15 mouse cellular contexts compared by ENCODE assay signal in genomic region chr11:20396884-20397283, GRCm38 (mm10).
DNase-seq lines count a peak whose midpoint lies in the region; ATAC-seq and TF ChIP-seq lines count a peak whose summit lies in the region.
"Had no signal": no experiment of that assay in that cellular context is flagged by ENCODE, and none has a peak within 500 bp of the region (broad histone marks: within the 10 kb centered on the region; RNA-seq: fewer than 3 reads in every experiment).

No protein-coding gene starts in this region.

- H3K27ac ChIP-seq in forebrain, embryonic 15.5 days (replicated peaks), result peak overlapping the region; percentile 37; the same call in 1 of the 2 replicates
- H3K27ac ChIP-seq in forebrain, embryonic 10.5 days, result no peak overlapping the region
- peak overlapping the region; percentile 83; the same call in 1 of the 2 replicates for H3K27ac ChIP-seq in liver, embryonic 16.5 days (ENCODE audit: low read length)
- H3K27ac ChIP-seq in liver, embryonic 11.5 days (ENCODE audit: low read depth, low read length), result no peak overlapping the region
- H3K27ac ChIP-seq in ES-E14 (ENCODE audit: insufficient read depth, low read depth, low read length, poor library complexity, severe bottlenecking), result peak overlapping the region; percentile 77; the same call in 1 of the 2 replicates
- no peak overlapping the region for H3K27ac ChIP-seq in limb, embryonic 14.5 days (replicated peaks; ENCODE audit: low read depth, low read length)
- H3K27ac ChIP-seq: kidney, postnatal 0 days; midbrain, embryonic 10.5 days had no signal

- no peak overlapping the region for H3K4me3 ChIP-seq in forebrain, embryonic 15.5 days
- H3K4me3 ChIP-seq in forebrain, embryonic 10.5 days, result no peak overlapping the region
- no peak overlapping the region for H3K4me3 ChIP-seq in liver, embryonic 16.5 days (ENCODE audit: low read depth, low read length)
- no peak overlapping the region for H3K4me3 ChIP-seq in liver, embryonic 11.5 days (ENCODE audit: low read depth, low read length)
- H3K4me3 ChIP-seq in ES-E14 (ENCODE audit: insufficient read depth in 1 of 2, low read depth in 1 of 2, low read length in 2 of 2, poor library complexity in 1 of 2, severe bottlenecking in 1 of 2), result no peak overlapping the region
- no peak overlapping the region for H3K4me3 ChIP-seq in limb, embryonic 14.5 days (replicated peaks; ENCODE audit: low read length)
- H3K4me3 ChIP-seq: midbrain, embryonic 10.5 days had no signal

- no peak overlapping the region for H3K9ac ChIP-seq in forebrain, embryonic 15.5 days (replicated peaks)
- H3K9ac ChIP-seq in liver, embryonic 16.5 days (ENCODE audit: low read depth, low read length), result no peak overlapping the region
- no peak overlapping the region for H3K9ac ChIP-seq in liver, embryonic 11.5 days (ENCODE audit: low read depth, low read length)
- H3K9ac ChIP-seq in ES-E14 (ENCODE audit: insufficient read depth, low read depth, low read length, poor library complexity, severe bottlenecking), result peak overlapping the region; percentile 16; the same call in 1 of the 2 replicates
- H3K9ac ChIP-seq in limb, embryonic 14.5 days (ENCODE audit: low read depth, low read length, severe bottlenecking), result no peak overlapping the region

- peaks cover 14% of the 10 kb centered on the region for H3K4me1 ChIP-seq in forebrain, embryonic 15.5 days
- peaks cover 8% of the 10 kb centered on the region for H3K4me1 ChIP-seq in forebrain, embryonic 10.5 days
- no peaks in the 10 kb centered on the region; the same call in 1 of the 2 replicates for H3K4me1 ChIP-seq in liver, embryonic 16.5 days (ENCODE audit: control insufficient read depth, low read depth, low read length)
- no peaks in the 10 kb centered on the region for H3K4me1 ChIP-seq in liver, embryonic 11.5 days (replicated peaks; ENCODE audit: control insufficient read depth, insufficient read depth, low read length)
- peaks cover 12 to 18% of the 10 kb centered on the region in 2 experiments for H3K4me1 ChIP-seq in ES-E14 (ENCODE audit: control insufficient read depth in 2 of 2, insufficient read depth in 2 of 2, low read length in 2 of 2, poor library complexity in 1 of 2)
- H3K4me1 ChIP-seq in limb, embryonic 14.5 days (ENCODE audit: control insufficient read depth, insufficient read depth, low read length), result peaks cover 8% of the 10 kb centered on the region

- no peak overlapping the region for H3K4me2 ChIP-seq in forebrain, embryonic 15.5 days (replicated peaks)
- H3K4me2 ChIP-seq in liver, embryonic 16.5 days (ENCODE audit: low read depth, low read length), result no peak overlapping the region
- no peak overlapping the region for H3K4me2 ChIP-seq in liver, embryonic 11.5 days
- H3K4me2 ChIP-seq in limb, embryonic 14.5 days (replicated peaks; ENCODE audit: low read depth, low read length, severe bottlenecking), result no peak overlapping the region

- ATAC-seq in forebrain, embryonic 15.5 days (replicated peaks), result no peak
- ATAC-seq in liver, embryonic 16.5 days (ENCODE audit: low read depth), result no peak
- no peak for ATAC-seq in liver, embryonic 11.5 days (replicated peaks; ENCODE audit: low FRiP score)
- no peak for ATAC-seq in limb, embryonic 14.5 days (ENCODE audit: low FRiP score, low read depth)
- ATAC-seq: inflammation-experienced regulatory T-cells, adult 6 months had no signal

- in situ Hi-C loops in ES-E14 (cut with MboI; ENCODE audit: low sequenced_read_pairs in 2 of 2, unreplicated experiment in 2 of 2), result loop anchor here in 1 of 2 experiments (5.0 kb wide), 1 partner anchor 135 kb away; no protein-coding TSS in a partner anchor

- H3K36me3 ChIP-seq in forebrain, embryonic 15.5 days, result no peaks in the 10 kb centered on the region
- no peaks in the 10 kb centered on the region for H3K36me3 ChIP-seq in forebrain, embryonic 10.5 days (replicated peaks)
- no peaks in the 10 kb centered on the region for H3K36me3 ChIP-seq in liver, embryonic 16.5 days (ENCODE audit: control insufficient read depth, insufficient read depth)
- no peaks in the 10 kb centered on the region for H3K36me3 ChIP-seq in liver, embryonic 11.5 days (ENCODE audit: control insufficient read depth, insufficient read depth, low read length)
- H3K36me3 ChIP-seq in ES-E14 (ENCODE audit: control insufficient read depth, insufficient read depth, low read length, poor library complexity, severe bottlenecking), result no peaks in the 10 kb centered on the region
- no peaks in the 10 kb centered on the region for H3K36me3 ChIP-seq in limb, embryonic 14.5 days (ENCODE audit: control insufficient read depth, insufficient read depth, low read length)
- H3K36me3 ChIP-seq: midbrain, embryonic 10.5 days had no signal

- DNase-seq in forebrain, embryonic 10.5 days (ENCODE audit: extremely low spot score, low spot score), result no peak
- DNase-seq in liver, embryonic 11.5 days (ENCODE audit: low spot score), result no peak
- DNase-seq in ES-E14 (ENCODE audit: low read depth, low spot score), result no peak
- peak; percentile 44 for DNase-seq in limb, embryonic 14.5 days (ENCODE audit: low spot score)
- no peak for DNase-seq in left cerebral cortex, adult 9 months (ENCODE audit: low spot score in 2 of 2)
- DNase-seq: adrenal gland, adult 2 months; cerebellum, adult 8-10 months; embryo, embryonic 11 days; gastrocnemius, postnatal 36 days; thymus, postnatal 4 days had no signal

- no peaks in the 10 kb centered on the region for H3K9me3 ChIP-seq in forebrain, embryonic 15.5 days
- peaks cover 14% of the 10 kb centered on the region; the same call in 1 of the 2 replicates for H3K9me3 ChIP-seq in forebrain, embryonic 10.5 days
- no peaks in the 10 kb centered on the region for H3K9me3 ChIP-seq in liver, embryonic 16.5 days (replicated peaks; ENCODE audit: control insufficient read depth, low read length)
- H3K9me3 ChIP-seq in liver, embryonic 11.5 days (ENCODE audit: control insufficient read depth, low read length), result no peaks in the 10 kb centered on the region
- H3K9me3 ChIP-seq in ES-E14 (ENCODE audit: control insufficient read depth, insufficient read depth, low read depth, low read length), result no peaks in the 10 kb centered on the region
- no peaks in the 10 kb centered on the region for H3K9me3 ChIP-seq in limb, embryonic 14.5 days (ENCODE audit: control insufficient read depth, low read length)

- 39% methylated on average over 3 of the region's 3 CpGs for WGBS in forebrain, embryonic 15.5 days
- 90% methylated on average over 3 of the region's 3 CpGs for WGBS in forebrain, embryonic 10.5 days
- WGBS in liver, embryonic 16.5 days (ENCODE audit: insufficient replicate concordance), result 67% methylated on average over 3 of the region's 3 CpGs
- WGBS in liver, embryonic 11.5 days, result 80% methylated on average over 3 of the region's 3 CpGs
- WGBS in limb, embryonic 14.5 days, result 29% methylated on average over 3 of the region's 3 CpGs

- no peak for TF ChIP-seq POLR2A in limb, embryonic 14.5 days (IDR thresholded peaks at IDR 0.05; ENCODE audit: borderline replicate concordance, extremely low read depth, insufficient read depth, insufficient read length)

- no peaks in the 10 kb centered on the region for H3K27me3 ChIP-seq in forebrain, embryonic 15.5 days
- H3K27me3 ChIP-seq in forebrain, embryonic 10.5 days (ENCODE audit: poor library complexity, severe bottlenecking), result no peaks in the 10 kb centered on the region
- no peaks in the 10 kb centered on the region for H3K27me3 ChIP-seq in liver, embryonic 16.5 days (ENCODE audit: control insufficient read depth, insufficient read depth, low read depth, low read length)
- no peaks in the 10 kb centered on the region for H3K27me3 ChIP-seq in liver, embryonic 11.5 days (replicated peaks; ENCODE audit: control insufficient read depth, insufficient read depth, low read length)
- no peaks in the 10 kb centered on the region for H3K27me3 ChIP-seq in limb, embryonic 14.5 days (ENCODE audit: control insufficient read depth, insufficient read depth, low read length)

TF ChIP-seq in ES-E14, 5 proteins besides CTCF, POLR2A, EP300 and RAD21:
- TF ChIP-seq ZC3H11A (IDR thresholded peaks at IDR 0.05; ENCODE audit: borderline replicate concordance, low read depth, low read length) (no peak), ZNF384 (IDR thresholded peaks at IDR 0.05; ENCODE audit: low read depth, low read length) (no peak), MAFK (IDR thresholded peaks at IDR 0.05; ENCODE audit: insufficient read depth, low read depth, low read length) (no peak), CHD2 (IDR thresholded peaks at IDR 0.05; ENCODE audit: low read depth, low read length) (no peak), HCFC1 (IDR thresholded peaks at IDR 0.05; ENCODE audit: borderline replicate concordance, insufficient read depth, low read length) (no peak)

Comparison
In these comparisons a context has a peak if more than half of its experiments do, and no peak if none do; other contexts are left out.
1. H3K27ac ChIP-seq: peak in forebrain, embryonic 15.5 days (single experiment), liver, embryonic 16.5 days (single experiment) and ES-E14 (single experiment); none in forebrain, embryonic 10.5 days (single experiment), liver, embryonic 11.5 days (single experiment) and limb, embryonic 14.5 days (single experiment).